Mouse (Mus musculus) liver, embryonic 13.5 days (tissue): ENCODE data around the gene Folr2. TPM values are rescaled to one million over a fixed set of nuclear protein-coding genes. Genes with fewer than 3 reads are reported as not detected.

Experiments
- ATAC-seq: fragments of 200-750 bp; cut with Nextera tagmentation; 2 replicates; pipeline ENCODE4 v1.8.0; 2017; ENCODE audit warnings: low read depth, mild to moderate bottlenecking, moderate number of reproducible peaks, moderate library complexity
- DNase-seq: peaks from one replicate; pipeline ENCODE4 v3.0.0; 2022
- H3K27ac ChIP-seq: fragments of 300-500 bp; sonication (generic); 2 replicates; pipeline ENCODE4 v1.5.1; 2015; ENCODE audit warnings: moderate library complexity, mild to moderate bottlenecking, inconsistent platforms
- H3K27me3 ChIP-seq: fragments of 300-500 bp; sonication (generic); 2 replicates; pipeline ENCODE4 v1.6.1; 2015; ENCODE audit warnings: mild to moderate bottlenecking, inconsistent platforms
- H3K36me3 ChIP-seq: fragments of 300-500 bp; sonication (generic); 2 replicates; pipeline ENCODE4 v1.6.1; 2015; ENCODE audit warnings: mild to moderate bottlenecking, inconsistent platforms
- H3K4me1 ChIP-seq: fragments of 300-500 bp; sonication (generic); replicated peaks from 2 replicates; pipeline ENCODE4 v1.6.1; 2015; ENCODE audit warnings: inconsistent platforms
- H3K4me2 ChIP-seq: fragments of 300-500 bp; sonication (generic); 2 replicates; pipeline ENCODE4 v1.6.1; 2015; ENCODE audit warnings: inconsistent platforms, mild to moderate bottlenecking, moderate library complexity
- H3K4me3 ChIP-seq: fragments of 300-500 bp; sonication (generic); replicated peaks from 2 replicates; pipeline ENCODE4 v1.5.1; 2015; ENCODE audit warnings: mild to moderate bottlenecking, inconsistent platforms
- H3K9ac ChIP-seq: fragments of 300-500 bp; sonication (generic); 2 replicates; pipeline ENCODE4 v1.6.1; 2015; ENCODE audit warnings: mild to moderate bottlenecking, inconsistent platforms
- H3K9me3 ChIP-seq: fragments of 300-500 bp; sonication (generic); replicated peaks from 2 replicates; pipeline ENCODE4 v1.6.1; 2016; ENCODE audit warnings: inconsistent platforms
- WGBS: fragments of 180-500 bp; shearing (Covaris S2); methylation state at CpG from one replicate; pipeline ENCODE4 v1.1.7; 2015; ENCODE audit not compliant: insufficient replicate concordance; 5-methylcytosine and 5-hydroxymethylcytosine counted together
- microRNA-seq: library from miRNA; unstranded; fragments of <30 nt; microRNA quantifications from one replicate; pipeline ENCODE4, GENCODE M21; 2016
- polyA plus RNA-seq: library from polyadenylated mRNA; unstranded; fragments of >200 nt; fragmentation: Nextera tagmentation; extraction: Ambion mirVana; gene quantifications from 2 replicates; pipeline ENCODE4 v1.2.1, GENCODE M21; 2015

Gene Folr2
- polyA plus RNA-seq, 1 experiment from 2014 or later, result 4.4 TPM

DNA sequence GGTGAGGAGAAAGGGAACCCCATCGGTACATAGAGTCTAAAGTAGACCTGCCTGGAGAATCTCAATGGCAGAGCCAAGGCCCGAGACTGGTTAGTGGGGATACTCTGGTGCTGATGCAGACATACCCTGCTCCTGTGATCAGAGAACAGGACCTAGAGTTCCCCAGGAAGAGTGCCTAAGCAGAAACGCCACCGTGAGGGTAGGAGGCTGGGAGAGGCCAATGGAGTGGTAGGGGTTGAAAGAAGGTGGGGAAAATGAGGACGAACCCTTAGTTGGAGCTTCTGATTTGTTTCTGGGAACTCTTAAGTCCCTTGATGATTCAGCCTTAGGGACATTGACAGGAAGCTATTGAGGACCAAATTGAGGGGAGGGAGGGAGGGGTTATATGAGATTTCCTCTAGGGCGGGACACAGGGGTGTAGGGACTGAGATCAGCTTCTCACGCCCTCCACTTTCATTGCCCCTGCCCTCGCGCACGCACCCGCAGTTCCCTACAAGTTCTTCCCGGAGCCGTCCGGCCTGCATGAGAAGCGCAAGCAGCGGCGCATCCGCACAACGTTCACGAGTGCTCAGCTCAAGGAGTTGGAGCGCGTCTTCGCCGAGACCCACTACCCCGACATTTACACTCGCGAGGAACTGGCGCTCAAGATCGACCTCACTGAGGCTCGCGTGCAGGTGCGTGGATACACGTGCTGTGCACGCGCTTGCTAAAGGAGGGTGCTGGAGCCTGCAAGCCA is 36.5 kb downstream of the Folr2 start:
- no peak overlapping the region; the same call in 1 of the 2 replicates for H3K4me3 ChIP-seq
- DNase-seq, result no peak

DNA sequence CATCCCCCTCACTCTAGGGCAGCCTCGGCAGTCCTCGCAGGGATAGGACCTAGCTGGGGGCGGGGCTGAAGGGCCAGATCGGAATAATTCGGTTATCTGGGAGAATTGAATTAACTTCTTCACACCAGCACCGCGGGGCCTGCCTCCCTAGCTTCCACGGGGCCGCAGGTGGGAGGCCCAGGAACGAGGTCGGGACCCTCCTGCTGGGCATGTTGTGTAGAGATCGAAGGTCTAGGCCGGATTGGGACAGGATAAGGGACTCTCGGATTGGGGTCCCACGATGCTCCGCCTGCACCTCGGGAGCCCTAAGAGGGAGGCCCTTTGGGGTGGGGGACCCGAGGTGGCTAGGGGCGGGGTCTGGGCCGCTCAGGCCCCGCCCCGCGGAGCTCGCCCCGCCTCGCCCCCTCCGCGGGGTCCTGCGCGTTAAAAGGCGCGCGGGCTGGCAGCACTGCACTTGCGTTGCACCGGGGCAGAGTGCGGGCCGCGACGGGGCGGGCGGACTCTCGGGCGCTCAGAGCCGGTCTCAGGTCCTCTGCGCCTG is 39.1 kb downstream of the Folr2 start, which contains the start of gene Phox2a:
Phox2a (plus strand) TSS at position 453 of the 541 bp plus-strand sequence.
- Histone ChIP-seq H3K9ac (no peak within 1 kb of the TSS), H3K36me3 (no peaks in the 10 kb centered on the region), H3K9me3 (no peaks in the 10 kb centered on the region), H3K4me1 (peaks cover 19% of the 10 kb centered on the region; the same call in 1 of the 2 replicates), H3K4me3 (peak within 1 kb of the TSS; percentile 12), H3K27ac (no peak within 1 kb of the TSS), H3K27me3 (peaks cover 75% of the 10 kb centered on the region), H3K4me2 (peak within 1 kb of the TSS; percentile 36)
- DNase-seq (no peak), ATAC-seq (no peak)
- WGBS, result 3% methylated on average over 45 of the region's 45 CpGs

More for the DNA sequence above, 36.5 kb downstream of the Folr2 start:
- Histone ChIP-seq H3K27me3 (peaks cover 83% of the 10 kb centered on the region), H3K4me1 (peaks cover 19% of the 10 kb centered on the region; the same call in 1 of the 2 replicates), H3K4me2 (peak overlapping the region; percentile 26; the same call in 1 of the 2 replicates), H3K27ac (no peak overlapping the region), H3K9me3 (no peaks in the 10 kb centered on the region), H3K36me3 (peaks cover 8% of the 10 kb centered on the region; the same call in 1 of the 2 replicates), H3K9ac (no peak overlapping the region)
- no peak for ATAC-seq
- WGBS, result 3% methylated on average over 35 of the region's 35 CpGs

Small RNAs within 50 kb of the gene (microRNA-seq; reads per million reads assigned to microRNA genes)
- not detected for gene Gm22655

Other genes with a start within 250 kb of the Folr2 start
- 30.3 and 31.9 TPM in 2 replicates for gene Clpb, start 193.6 kb downstream of the Folr2 start, polyA plus RNA-seq
- gene Phox2a, start 38.9 kb downstream of the Folr2 start, polyA plus RNA-seq, result not detected in 2 replicates
- 3.6 and 5.2 TPM in 2 replicates for gene Inppl1, start 19.0 kb downstream of the Folr2 start, polyA plus RNA-seq
- 66.2 and 71.8 TPM in 2 replicates for gene Anapc15, start 6.5 kb upstream of the Folr2 start, polyA plus RNA-seq
- 0.38 and 0.41 TPM in 2 replicates for gene Folr1, start 13.6 kb upstream of the Folr2 start, polyA plus RNA-seq
- gene Lamtor1, start 48.7 kb upstream of the Folr2 start, polyA plus RNA-seq, result 75.2 and 76.5 TPM in 2 replicates
- 0.15 and 0.21 TPM in 2 replicates for gene Tomt, start 49.2 kb upstream of the Folr2 start, polyA plus RNA-seq
- 2.1 TPM in 2 replicates for gene Lrrc51, start 76.7 kb upstream of the Folr2 start, polyA plus RNA-seq
- 24.5 and 30.7 TPM in 2 replicates for gene Numa1, start 76.9 kb upstream of the Folr2 start, polyA plus RNA-seq
- 9.1 and 11.1 TPM in 2 replicates for gene Il18bp, start 161.5 kb upstream of the Folr2 start, polyA plus RNA-seq
- 10.6 and 11.6 TPM in 2 replicates for gene Rnf121, start 208.3 kb upstream of the Folr2 start, polyA plus RNA-seq
- gene Xndc1, start 208.3 kb upstream of the Folr2 start, polyA plus RNA-seq, result 13.6 and 14.2 TPM in 2 replicates
- 0.22 and 0.28 TPM in 2 replicates for gene Xntrpc, start 208.5 kb upstream of the Folr2 start, polyA plus RNA-seq
- not detected in 2 replicates for gene Trpc2, start 225.9 kb upstream of the Folr2 start, polyA plus RNA-seq
- gene Art1, start 244.5 kb upstream of the Folr2 start, polyA plus RNA-seq, result 0.22 and 0.48 TPM in 2 replicates